Mouse (Mus musculus) liver, adult 2 months (tissue): ENCODE results near the gene Nmral1.

Experiments used
- CTCF ChIP-seq: fragments of 200-500 bp; IDR thresholded peaks from 2 replicates; pipeline ENCODE4 v1.5.1; 2011; ENCODE audit warnings: low read depth, low read length, control low read depth
- POLR2A ChIP-seq: fragments of 200-500 bp; IDR thresholded peaks from 2 replicates; pipeline ENCODE4 v1.6.1; 2011; ENCODE audit warnings: low read length, control low read depth; ENCODE audit not compliant: insufficient read depth; ENCODE audit errors: extremely low read depth

- TF ChIP-seq POLR2A (no peak), CTCF (no peak)
Observed at GRCm38 (mm10) chr16:4727526-4727925, 8.4 kb upstream of the Nmral1 start.
